Mouse (Mus musculus) hindbrain, postnatal 0 days (tissue): Measurements from ENCODE around the gene Mfng. TPM values are rescaled to one million over a fixed set of nuclear protein-coding genes. Genes with fewer than 3 reads are reported as not detected.

Source experiments
- ATAC-seq: fragments of 200-750 bp; cut with Nextera tagmentation; 2 replicates; pipeline ENCODE4 v1.8.0; 2017; ENCODE audit warnings: mild to moderate bottlenecking, moderate TSS enrichment, moderate library complexity
- DNase-seq: peaks from one replicate; pipeline ENCODE4 v3.0.0-alpha.2; 2015; ENCODE audit warnings: low spot score
- H3K27ac ChIP-seq: fragments of 300-500 bp; sonication (generic); 2 replicates; pipeline ENCODE4 v1.5.1; 2014; ENCODE audit warnings: mild to moderate bottlenecking
- H3K27me3 ChIP-seq: fragments of 300-500 bp; sonication (generic); 2 replicates; pipeline ENCODE4 v1.6.1; 2014; ENCODE audit warnings: low read length, mixed read lengths; ENCODE audit not compliant: insufficient read depth
- H3K36me3 ChIP-seq: fragments of 300-500 bp; sonication (generic); 2 replicates; pipeline ENCODE4 v1.6.1; 2014; ENCODE audit warnings: low read length, mixed read lengths; ENCODE audit not compliant: insufficient read depth
- H3K4me1 ChIP-seq: fragments of 300-500 bp; sonication (generic); 2 replicates; pipeline ENCODE4 v1.6.1; 2014; ENCODE audit warnings: antibody characterized with exemption, low read length, mixed read lengths; ENCODE audit not compliant: insufficient read depth
- H3K4me2 ChIP-seq: fragments of 300-500 bp; sonication (generic); 2 replicates; pipeline ENCODE4 v1.6.1; 2014; ENCODE audit warnings: low read depth, mild to moderate bottlenecking, low read length, moderate library complexity, mixed read lengths
- H3K4me3 ChIP-seq: fragments of 300-500 bp; sonication (generic); 2 replicates; pipeline ENCODE4 v1.5.1; 2014; ENCODE audit warnings: low read length
- H3K9ac ChIP-seq: fragments of 300-500 bp; sonication (generic); replicated peaks from 2 replicates; pipeline ENCODE4 v1.6.1; 2014; ENCODE audit warnings: mild to moderate bottlenecking, low read length, moderate library complexity, mixed read lengths
- H3K9me3 ChIP-seq: fragments of 300-500 bp; sonication (generic); 2 replicates; pipeline ENCODE4 v1.6.1; 2016; ENCODE audit warnings: low read length, mixed read lengths
- CTCF ChIP-seq: IDR thresholded peaks from 2 replicates; pipeline ENCODE4 v1.5.1; 2016; ENCODE audit warnings: antibody characterized with exemption, control low read depth, low read depth
- WGBS: fragments of 180-500 bp; shearing (Covaris S2); extraction: QIAGEN DNeasy Blood & Tissue Kit; methylation state at CpG from one replicate; pipeline ENCODE4 v1.1.7; 2014; 5-methylcytosine and 5-hydroxymethylcytosine counted together
- polyA plus RNA-seq: library from polyadenylated mRNA; unstranded; fragments of >200 nt; fragmentation: Nextera tagmentation; extraction: Ambion mirVana; gene quantifications from 2 replicates; pipeline ENCODE4 v1.2.1, GENCODE M21; 2015
- total RNA-seq: library from RNA; depleted of rRNA; stranded (reverse); fragments of >200 nt; gene quantifications from 2 replicates; pipeline ENCODE4 v1.2.3, GENCODE M21; 2014

The Mfng gene
- total and polyA plus RNA-seq, 2 experiments from 2014 or later, result 15.2 to 17.9 TPM

GRCm38 (mm10) chr15:78736681-78737100, 36.6 kb downstream of the Mfng start:
- Histone ChIP-seq H3K9me3 (no peaks in the 10 kb centered on the region), H3K9ac (no peak overlapping the region), H3K27me3 (no peaks in the 10 kb centered on the region), H3K4me2 (no peak overlapping the region), H3K4me1 (peaks cover 7% of the 10 kb centered on the region; the same call in 1 of the 2 replicates), H3K27ac (peak overlapping the region; percentile 83), H3K4me3 (no peak overlapping the region), H3K36me3 (no peaks in the 10 kb centered on the region)
- TF ChIP-seq CTCF, result no peak
- WGBS, result 18% methylated on average over 7 of the region's 7 CpGs
- ATAC-seq (peak; percentile 68), DNase-seq (peak; percentile 76)

GRCm38 (mm10) chr15:78736181-78736579, 37.1 kb downstream of the Mfng start:
- H3K36me3 ChIP-seq, result no peaks in the 10 kb centered on the region
- no peak for TF ChIP-seq CTCF
- 27% methylated on average over 3 of the region's 3 CpGs for WGBS
- ATAC-seq, result peak; percentile 22; the same call in 1 of the 2 replicates
- H3K4me1 ChIP-seq, result peaks cover 7% of the 10 kb centered on the region; the same call in 1 of the 2 replicates
- H3K9ac ChIP-seq, result no peak overlapping the region
- H3K9me3 ChIP-seq, result no peaks in the 10 kb centered on the region
- H3K4me2 ChIP-seq, result no peak overlapping the region
- H3K27me3 ChIP-seq, result no peaks in the 10 kb centered on the region
- H3K4me3 ChIP-seq, result no peak overlapping the region
- peak overlapping the region; percentile 83 for H3K27ac ChIP-seq
- DNase-seq, result no peak

- peak; percentile 85 for ATAC-seq
- H3K36me3 ChIP-seq, result no peaks in the 10 kb centered on the region
- H3K4me1 ChIP-seq, result peaks cover 7% of the 10 kb centered on the region; the same call in 1 of the 2 replicates
- H3K27ac ChIP-seq, result peak overlapping the region; percentile 83
- no peaks in the 10 kb centered on the region for H3K27me3 ChIP-seq
- H3K9ac ChIP-seq, result 0 out of 2 replicates have a peak overlapping the region, but pooled peaks have one; percentile 0
- H3K4me2 ChIP-seq, result no peak overlapping the region; the same call in 1 of the 2 replicates
- 10% methylated on average over 17 of the region's 17 CpGs for WGBS
- DNase-seq, result peak; percentile 81
- TF ChIP-seq CTCF, result no peak
- no peak overlapping the region for H3K4me3 ChIP-seq
- no peaks in the 10 kb centered on the region for H3K9me3 ChIP-seq
Measured at GRCm38 (mm10) chr15:78735431-78736180, 37.7 kb downstream of the Mfng start.

GRCm38 (mm10) chr15:78731830-78732229, 41.4 kb downstream of the Mfng start:
- ATAC-seq, result no peak
- Histone ChIP-seq H3K4me2 (no peak overlapping the region), H3K27me3 (no peaks in the 10 kb centered on the region), H3K27ac (no peak overlapping the region), H3K4me3 (no peak overlapping the region), H3K4me1 (0 out of 2 replicates have a peak, but pooled peaks cover 3% of the 10 kb centered on the region), H3K9me3 (no peaks in the 10 kb centered on the region), H3K9ac (no peak overlapping the region), H3K36me3 (no peaks in the 10 kb centered on the region)
- no peak for TF ChIP-seq CTCF
- WGBS, result 67% methylated on average over 4 of the region's 4 CpGs
- DNase-seq, result no peak

GRCm38 (mm10) chr15:78730315-78731049, 42.8 kb downstream of the Mfng start:
- WGBS, result 82% methylated on average over 12 of the region's 12 CpGs
- no peaks in the 10 kb centered on the region for H3K9me3 ChIP-seq
- no peak overlapping the region for H3K4me2 ChIP-seq
- no peak for TF ChIP-seq CTCF
- H3K27me3 ChIP-seq, result no peaks in the 10 kb centered on the region
- H3K27ac ChIP-seq, result no peak overlapping the region
- H3K9ac ChIP-seq, result no peak overlapping the region
- DNase-seq, result no peak
- no peaks in the 10 kb centered on the region for H3K4me1 ChIP-seq
- H3K36me3 ChIP-seq, result no peaks in the 10 kb centered on the region
- ATAC-seq, result no peak
- H3K4me3 ChIP-seq, result no peak overlapping the region

- TF ChIP-seq CTCF, result no peak
- no peak for ATAC-seq
- no peak overlapping the region for H3K4me2 ChIP-seq
- no peaks in the 10 kb centered on the region for H3K9me3 ChIP-seq
- no peak overlapping the region for H3K4me3 ChIP-seq
- no peaks in the 10 kb centered on the region for H3K4me1 ChIP-seq
- H3K36me3 ChIP-seq, result no peaks in the 10 kb centered on the region
- H3K9ac ChIP-seq, result no peak overlapping the region
- 72% methylated on average over 7 of the region's 7 CpGs for WGBS
- no peak overlapping the region for H3K27ac ChIP-seq
- no peak for DNase-seq
- H3K27me3 ChIP-seq, result no peaks in the 10 kb centered on the region
Measured at GRCm38 (mm10) chr15:78726697-78727096, 46.6 kb downstream of the Mfng start.
